17 mouse cellular contexts compared by ENCODE assay signal in the genomic region with DNA sequence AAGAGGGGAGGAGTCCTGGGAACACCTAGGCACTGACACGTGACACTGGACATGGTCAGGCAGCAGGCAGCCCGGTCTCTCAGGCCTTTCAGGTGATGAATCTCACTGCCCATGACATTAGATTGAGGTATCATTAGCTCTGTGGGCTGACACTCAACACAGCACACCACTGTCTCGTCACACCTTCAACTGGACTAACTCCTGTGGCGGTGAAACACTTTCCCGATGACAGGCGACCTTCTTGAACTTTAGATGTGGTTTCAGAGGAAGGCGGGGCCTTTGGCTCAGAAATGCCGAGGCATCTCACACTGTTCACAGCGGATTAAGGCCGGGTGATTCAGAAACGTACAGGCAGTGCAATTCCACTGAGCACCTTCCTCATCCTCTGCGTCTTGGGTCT.
"Had no signal": no experiment of that assay in that cellular context is flagged by ENCODE, and none has a peak within 500 bp of the region (broad histone marks: within the 10 kb centered on the region; RNA-seq: fewer than 3 reads in every experiment).

No protein-coding gene starts in this region.

- H3K4me1 ChIP-seq: limb, embryonic 12.5 days; limb, embryonic 15.5 days; midbrain, embryonic 12.5 days; stomach, embryonic 15.5 days had no signal

- H3K4me2 ChIP-seq: limb, embryonic 12.5 days; limb, embryonic 15.5 days; liver, embryonic 11.5 days; lung, embryonic 14.5 days; midbrain, embryonic 12.5 days; midbrain, embryonic 15.5 days; stomach, embryonic 15.5 days had no signal

- DNase-seq: kidney, adult 2 months; kidney, postnatal 25 days; left cerebral cortex, postnatal 4 days; liver, postnatal 0 days; lung, embryonic 14.5 days; lung, postnatal 10 days; lung, postnatal 4 days; thymus, postnatal 25 days had no signal

- H3K4me3 ChIP-seq: limb, embryonic 12.5 days; limb, embryonic 15.5 days; midbrain, embryonic 12.5 days; midbrain, embryonic 15.5 days; myocyte; stomach, embryonic 15.5 days had no signal

- ATAC-seq: liver, postnatal 0 days; midbrain, embryonic 15.5 days had no signal

- H3K27me3 ChIP-seq: limb, embryonic 12.5 days; limb, embryonic 15.5 days; midbrain, embryonic 12.5 days; midbrain, embryonic 15.5 days; stomach, embryonic 15.5 days had no signal

- H3K9ac ChIP-seq: limb, embryonic 12.5 days; limb, embryonic 15.5 days; liver, embryonic 14.5 days; liver, postnatal 0 days; lung, embryonic 14.5 days; midbrain, embryonic 12.5 days; midbrain, embryonic 15.5 days; stomach, embryonic 15.5 days had no signal

- H3K9me3 ChIP-seq: limb, embryonic 12.5 days; limb, embryonic 15.5 days; midbrain, embryonic 12.5 days; midbrain, embryonic 15.5 days; stomach, embryonic 15.5 days had no signal

- H3K27ac ChIP-seq: kidney, postnatal 0 days; limb, embryonic 12.5 days; limb, embryonic 15.5 days; liver, embryonic 14.5 days; midbrain, embryonic 12.5 days; midbrain, embryonic 15.5 days; stomach, embryonic 15.5 days had no signal
